20 mouse cellular contexts compared by ENCODE assay signal in the genomic region with DNA sequence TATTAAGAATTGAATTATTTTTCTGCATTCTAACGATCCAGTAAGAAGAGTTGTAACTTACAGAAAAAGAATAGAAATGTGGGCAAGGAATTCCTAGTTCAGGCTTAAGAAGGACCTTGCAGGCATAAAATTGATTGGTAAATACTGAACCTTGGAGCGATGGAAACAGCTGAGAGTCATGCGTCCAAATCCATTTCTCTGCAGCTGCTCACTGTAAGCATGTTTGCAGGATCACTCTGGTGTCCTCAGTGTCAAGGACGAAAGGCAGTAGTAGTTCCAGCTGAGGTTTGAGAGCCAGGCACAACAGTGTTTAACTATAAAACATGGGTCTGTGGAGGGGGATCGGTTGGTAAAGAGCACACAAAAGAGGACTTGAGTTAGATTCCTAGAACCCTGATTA.
DNase-seq lines count a peak whose midpoint lies in the region; TF ChIP-seq lines count a peak whose summit lies in the region.
"Had no signal": no experiment of that assay in that cellular context is flagged by ENCODE, and none has a peak within 500 bp of the region (broad histone marks: within the 10 kb centered on the region; RNA-seq: fewer than 3 reads in every experiment).

No protein-coding gene starts in this region.

- no peak for TF ChIP-seq CTCF in gastrocnemius, adult 2 months (IDR thresholded peaks at IDR 0.05)

- intact Hi-C loops in gastrocnemius, adult 2 months (cut with DNase I) = no loop called here

- peak; percentile 8 for DNase-seq in adrenal gland, adult 2 months
- no peak for DNase-seq in adrenal gland, adult 8-10 months
- peak; percentile 23 for DNase-seq in gastrocnemius, adult 2 months
- DNase-seq in gastrocnemius, postnatal 10 days = no peak
- DNase-seq in testis, postnatal 10 days (ENCODE audit: low spot score) = peak; percentile 36
- no peak for DNase-seq in testis, postnatal 14 days (ENCODE audit: low spot score)
- DNase-seq: cerebellum, adult 18-20 months; cerebellum, adult 9-10 months; cerebellum, postnatal 14 days; gastrocnemius, postnatal 14 days; heart, adult 18-20 months; heart, postnatal 14 days; heart, postnatal 4 days had no signal

- H3K4me3 ChIP-seq in gastrocnemius, adult 2 months = no peak overlapping the region
- H3K4me3 ChIP-seq: embryonic facial prominence, embryonic 12.5 days; erythroblast, embryonic 14.5 days; forebrain, embryonic 12.5 days; forebrain, embryonic 15.5 days; heart, embryonic 13.5 days had no signal

- peak overlapping the region; percentile 79 for H3K27ac ChIP-seq in gastrocnemius, adult 2 months
- H3K27ac ChIP-seq: embryonic facial prominence, embryonic 12.5 days; forebrain, embryonic 12.5 days; forebrain, embryonic 15.5 days; heart, embryonic 13.5 days; hindbrain, embryonic 14.5 days; hindbrain, postnatal 0 days had no signal

Comparison
In these comparisons a context has a peak if more than half of its experiments do, and no peak if none do; other contexts are left out.
1. DNase-seq: peak in adrenal gland, adult 2 months (single experiment), gastrocnemius, adult 2 months (single experiment) and testis, postnatal 10 days (single experiment); none in adrenal gland, adult 8-10 months (single experiment), gastrocnemius, postnatal 10 days (single experiment) and testis, postnatal 14 days (single experiment).